Mouse (Mus musculus) limb, embryonic 11.5 days (tissue): ENCODE results near the gene Klhl12. TPM values are rescaled to one million over a fixed set of nuclear protein-coding genes. Genes with fewer than 3 reads are reported as not detected.

Experiments used
- ATAC-seq: fragments of 200-750 bp; cut with Nextera tagmentation; 2 replicates; pipeline ENCODE4 v1.8.0; 2017; ENCODE audit warnings: low read depth; ENCODE audit not compliant: insufficient number of reproducible peaks, low FRiP score, low TSS enrichment
- DNase-seq: peaks from one replicate; pipeline ENCODE4 v3.0.0-alpha.2; 2015; ENCODE audit warnings: low spot score
- H3K27ac ChIP-seq: fragments of 300-500 bp; sonication (generic); replicated peaks from 2 replicates; pipeline ENCODE4 v1.5.1; 2014; ENCODE audit warnings: low read depth, mild to moderate bottlenecking, low read length
- H3K27me3 ChIP-seq: fragments of 300-500 bp; sonication (generic); 2 replicates; pipeline ENCODE4 v1.6.1; 2014; ENCODE audit warnings: mild to moderate bottlenecking, low read length, mixed read lengths; ENCODE audit not compliant: control insufficient read depth, insufficient read depth
- H3K36me3 ChIP-seq: fragments of 300-500 bp; sonication (generic); 2 replicates; pipeline ENCODE4 v1.6.1; 2014; ENCODE audit warnings: mild to moderate bottlenecking, low read length, moderate library complexity, mixed read lengths; ENCODE audit not compliant: control insufficient read depth, insufficient read depth
- H3K4me1 ChIP-seq: fragments of 300-500 bp; sonication (generic); 2 replicates; pipeline ENCODE4 v1.6.1; 2014; ENCODE audit warnings: low read length, mixed read lengths; ENCODE audit not compliant: control insufficient read depth, insufficient read depth
- H3K4me2 ChIP-seq: fragments of 300-500 bp; sonication (generic); 2 replicates; pipeline ENCODE4 v1.6.1; 2014; ENCODE audit warnings: low read depth, mild to moderate bottlenecking, moderate library complexity; ENCODE audit not compliant: severe bottlenecking
- H3K4me3 ChIP-seq: fragments of 300-500 bp; sonication (generic); 2 replicates; pipeline ENCODE4 v1.5.1; 2014; ENCODE audit warnings: low read depth, low read length
- H3K9ac ChIP-seq: fragments of 300-500 bp; sonication (generic); 2 replicates; pipeline ENCODE4 v1.6.1; 2014; ENCODE audit warnings: mild to moderate bottlenecking, low read length
- H3K9me3 ChIP-seq: fragments of 300-500 bp; sonication (generic); 2 replicates; pipeline ENCODE4 v1.6.1; 2016; ENCODE audit warnings: low read length; ENCODE audit not compliant: control insufficient read depth
- WGBS: fragments of 180-500 bp; shearing (Covaris S2); extraction: QIAGEN DNeasy Blood & Tissue Kit; methylation state at CpG from one replicate; pipeline ENCODE4 v1.1.7; 2014; 5-methylcytosine and 5-hydroxymethylcytosine counted together
- polyA plus RNA-seq: library from polyadenylated mRNA; unstranded; fragments of >200 nt; fragmentation: Nextera tagmentation; extraction: Ambion mirVana; gene quantifications from 2 replicates; pipeline ENCODE4 v1.2.1, GENCODE M21; 2014

Klhl12 gene
- polyA plus RNA-seq, 1 experiment from 2014 or later = 37.3 TPM

DNA sequence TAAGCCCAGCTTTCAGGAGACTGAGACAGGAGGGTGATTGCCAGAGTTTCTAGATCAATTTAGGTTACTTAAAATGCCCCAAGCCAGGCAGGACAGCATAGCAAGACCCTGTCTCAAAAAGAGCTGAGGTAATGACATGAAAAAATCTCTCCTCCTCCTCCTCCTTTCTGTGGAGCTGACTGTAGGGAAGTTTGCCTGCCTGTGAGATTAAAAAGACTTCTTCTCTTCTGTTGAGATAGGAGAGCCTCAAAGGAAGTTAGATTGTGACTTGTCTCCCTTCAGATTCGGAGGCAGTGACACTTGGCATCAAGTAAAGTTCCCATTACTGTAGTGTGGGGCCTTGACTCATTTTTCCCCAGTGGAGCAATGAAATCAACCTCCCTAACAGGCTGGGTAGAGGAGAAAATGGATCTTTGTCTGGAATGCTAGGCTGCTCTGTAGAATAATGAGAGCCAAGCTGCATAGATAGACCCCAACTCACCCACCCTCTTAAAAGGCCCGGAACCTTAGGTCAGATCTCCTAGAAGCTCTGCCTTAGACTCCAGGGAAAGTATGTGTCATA is 36.8 kb upstream of the Klhl12 start:
- Histone ChIP-seq H3K36me3 (peaks cover 2% of the 10 kb centered on the region), H3K4me2 (no peak overlapping the region), H3K4me1 (peaks cover 12% of the 10 kb centered on the region), H3K4me3 (no peak overlapping the region), H3K27me3 (no peaks in the 10 kb centered on the region), H3K27ac (no peak overlapping the region), H3K9me3 (no peaks in the 10 kb centered on the region), H3K9ac (no peak overlapping the region)
- ATAC-seq = no peak
- DNase-seq = no peak
- 87% methylated on average over 2 of the region's 2 CpGs for WGBS

DNA sequence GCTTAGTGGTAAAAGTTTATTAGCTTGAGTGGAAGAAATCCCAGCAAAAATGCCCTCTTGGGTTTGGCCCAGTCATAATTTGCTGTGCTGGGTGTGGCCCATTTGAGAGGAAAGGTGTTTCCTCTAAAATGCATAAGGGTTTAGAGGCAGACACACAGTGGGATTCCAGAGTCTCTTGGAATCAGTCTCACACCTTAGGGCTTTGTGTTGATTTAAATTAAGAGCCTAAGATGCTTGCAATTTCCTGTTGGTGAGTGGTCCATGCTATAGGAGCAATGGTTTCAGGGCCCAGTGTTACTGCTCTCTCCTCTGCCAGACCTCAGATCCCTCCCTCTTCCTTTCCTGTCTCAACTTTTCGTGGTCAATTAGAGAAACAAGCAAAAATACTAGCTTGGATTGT is 36.2 kb upstream of the Klhl12 start:
- Histone ChIP-seq H3K4me2 (no peak overlapping the region), H3K9me3 (no peaks in the 10 kb centered on the region), H3K27ac (0 out of 2 replicates have a peak overlapping the region, but pooled peaks have one; percentile 24), H3K4me1 (peaks cover 12% of the 10 kb centered on the region), H3K36me3 (peaks cover 2% of the 10 kb centered on the region), H3K4me3 (no peak overlapping the region), H3K27me3 (no peaks in the 10 kb centered on the region), H3K9ac (no peak overlapping the region)
- DNase-seq = no peak
- WGBS = 53% methylated on average over 1 of the region's 1 CpGs
- no peak for ATAC-seq

DNA sequence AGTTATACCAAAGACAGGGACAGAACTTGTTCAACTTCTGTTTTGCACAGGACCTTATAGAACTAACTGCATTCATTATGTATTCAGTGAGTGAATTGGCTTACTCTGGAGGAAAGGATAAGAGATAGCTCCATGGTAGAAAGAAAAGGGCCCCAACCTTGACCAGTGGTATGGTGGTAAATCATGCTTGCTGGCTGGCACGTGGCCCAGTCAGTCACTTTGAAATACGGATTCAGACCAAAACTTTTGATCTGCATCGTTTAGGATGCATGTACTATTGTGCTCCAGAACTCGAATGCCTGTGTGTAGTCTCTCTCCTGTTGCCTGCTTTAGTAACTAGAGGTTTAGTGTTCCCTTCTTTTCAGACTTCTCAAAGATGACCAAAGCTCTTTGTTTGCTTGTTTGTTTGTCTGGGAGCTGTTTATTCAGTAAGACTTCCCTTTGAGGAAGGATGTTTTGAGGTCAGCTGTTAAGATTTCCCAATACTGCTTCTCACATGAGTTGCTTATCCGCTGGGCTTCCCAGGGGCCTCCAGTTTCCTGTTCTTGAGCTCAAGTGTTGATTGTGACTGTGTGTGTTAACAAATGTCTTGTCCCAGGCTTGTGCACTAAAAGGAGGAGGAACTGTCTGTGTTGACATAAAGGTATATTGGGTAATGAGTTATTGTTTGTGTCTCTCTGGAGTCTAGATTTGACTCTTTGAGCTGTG is 35.4 kb upstream of the Klhl12 start:
- Histone ChIP-seq H3K9ac (no peak overlapping the region), H3K27ac (0 out of 2 replicates have a peak overlapping the region, but pooled peaks have one; percentile 8), H3K36me3 (peaks cover 7% of the 10 kb centered on the region), H3K4me3 (no peak overlapping the region), H3K4me2 (no peak overlapping the region), H3K4me1 (peaks cover 12% of the 10 kb centered on the region), H3K27me3 (no peaks in the 10 kb centered on the region), H3K9me3 (no peaks in the 10 kb centered on the region)
- 70% methylated on average over 5 of the region's 5 CpGs for WGBS
- no peak for DNase-seq
- ATAC-seq = no peak

DNA sequence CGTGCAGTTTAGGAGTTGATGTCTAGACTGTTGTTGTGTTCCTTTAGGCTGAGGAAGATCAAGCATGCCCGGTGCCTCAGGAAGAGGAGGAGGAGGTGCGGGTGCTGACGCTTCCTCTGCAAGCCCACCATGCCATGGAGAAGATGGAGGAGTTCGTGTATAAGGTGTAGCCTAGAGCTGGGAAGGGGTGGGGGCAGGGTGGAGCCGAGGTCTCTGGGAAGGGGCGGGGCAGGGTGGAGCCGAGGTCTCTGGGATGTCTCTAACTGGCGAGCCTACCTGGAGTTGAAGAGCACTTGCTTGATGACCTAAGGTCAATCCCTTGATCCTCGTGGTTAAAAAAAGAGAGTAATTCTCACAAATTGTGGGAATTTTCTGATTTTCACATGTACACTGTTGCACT is 31.4 kb upstream of the Klhl12 start:
- Histone ChIP-seq H3K27ac (no peak overlapping the region), H3K9me3 (no peaks in the 10 kb centered on the region), H3K4me2 (no peak overlapping the region), H3K4me3 (no peak overlapping the region), H3K36me3 (peaks cover 37% of the 10 kb centered on the region), H3K9ac (no peak overlapping the region), H3K27me3 (no peaks in the 10 kb centered on the region), H3K4me1 (peaks cover 3% of the 10 kb centered on the region; the same call in 1 of the 2 replicates)
- ATAC-seq (no peak), DNase-seq (no peak)
- WGBS = 70% methylated on average over 10 of the region's 10 CpGs

DNA sequence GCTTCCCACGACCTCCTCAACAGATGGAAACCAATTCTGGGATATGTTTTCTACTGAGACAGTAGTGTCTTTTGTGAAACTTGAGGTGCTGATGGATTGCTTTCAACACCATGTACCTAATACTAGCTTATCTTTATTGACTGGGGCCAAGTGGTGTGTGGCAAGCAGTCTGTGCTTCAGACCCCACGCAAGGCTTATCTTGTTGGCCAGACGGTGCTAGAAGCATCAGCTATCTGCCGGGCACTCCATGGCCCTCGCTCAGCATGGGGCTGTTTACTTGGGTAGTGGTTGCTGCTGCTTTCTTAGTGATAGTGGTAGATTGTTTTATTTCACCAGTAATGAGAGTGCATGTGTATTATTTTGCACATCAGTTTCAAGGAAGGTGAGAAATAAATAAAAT is 29.0 kb upstream of the Klhl12 start:
- no peak overlapping the region for H3K4me3 ChIP-seq
- H3K9ac ChIP-seq = no peak overlapping the region
- peaks cover 37% of the 10 kb centered on the region for H3K36me3 ChIP-seq
- H3K4me2 ChIP-seq = no peak overlapping the region
- no peak for ATAC-seq
- H3K27me3 ChIP-seq = no peaks in the 10 kb centered on the region
- H3K9me3 ChIP-seq = no peaks in the 10 kb centered on the region
- WGBS = 75% methylated on average over 5 of the region's 5 CpGs
- no peak for DNase-seq
- no peaks in the 10 kb centered on the region for H3K4me1 ChIP-seq
- H3K27ac ChIP-seq = no peak overlapping the region

DNA sequence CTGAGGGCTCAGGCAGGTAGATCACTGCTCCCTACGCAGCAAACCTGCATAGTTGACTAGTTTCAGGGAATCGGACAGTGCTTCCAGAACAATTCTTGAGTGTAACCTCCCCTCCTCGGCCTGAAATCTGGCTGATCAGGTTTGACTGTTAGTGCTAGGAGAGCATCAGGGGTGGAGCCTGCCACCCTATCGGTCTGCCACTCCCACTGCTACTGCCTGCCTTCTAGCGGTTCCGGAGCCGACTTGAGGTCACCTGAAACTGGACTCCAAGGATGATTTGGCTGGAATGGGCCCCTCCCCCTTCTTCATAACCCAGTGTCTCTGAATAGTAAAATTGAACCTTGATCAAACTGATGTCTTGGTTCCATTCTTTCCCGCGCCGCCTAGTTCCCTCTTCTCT is 22.3 kb upstream of the Klhl12 start:
- H3K36me3 ChIP-seq = peaks cover 6% of the 10 kb centered on the region
- H3K9me3 ChIP-seq = no peaks in the 10 kb centered on the region
- 84% methylated on average over 10 of the region's 10 CpGs for WGBS
- H3K9ac ChIP-seq = no peak overlapping the region
- H3K4me3 ChIP-seq = no peak overlapping the region
- DNase-seq (no peak), ATAC-seq (no peak)
- no peaks in the 10 kb centered on the region for H3K27me3 ChIP-seq
- H3K27ac ChIP-seq = no peak overlapping the region
- H3K4me1 ChIP-seq = no peaks in the 10 kb centered on the region
- H3K4me2 ChIP-seq = no peak overlapping the region

DNA sequence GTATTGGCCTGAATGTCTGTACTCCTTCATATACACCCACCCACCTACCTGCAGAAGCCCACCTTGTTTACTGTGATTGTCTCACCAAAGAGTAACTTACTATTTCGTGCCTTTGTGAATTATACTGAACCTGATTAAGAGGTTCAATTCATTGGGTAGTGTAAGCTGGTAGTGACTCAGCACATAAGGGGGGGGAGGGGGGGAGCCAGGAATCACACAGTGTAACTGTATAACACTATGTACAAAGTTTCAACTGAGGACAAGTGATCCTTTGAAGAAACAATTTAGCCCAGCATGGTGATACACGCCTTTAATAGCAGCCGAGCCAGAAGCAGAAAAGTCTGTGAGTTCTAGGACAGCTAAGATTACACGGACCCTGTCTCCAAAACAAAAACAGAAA is 21.9 kb upstream of the Klhl12 start:
- no peaks in the 10 kb centered on the region for H3K4me1 ChIP-seq
- no peaks in the 10 kb centered on the region for H3K9me3 ChIP-seq
- ATAC-seq = no peak
- no peak overlapping the region for H3K9ac ChIP-seq
- no peak for DNase-seq
- no peaks in the 10 kb centered on the region for H3K27me3 ChIP-seq
- H3K4me2 ChIP-seq = no peak overlapping the region
- no peak overlapping the region for H3K27ac ChIP-seq
- WGBS = 87% methylated on average over 4 of the region's 4 CpGs
- no peak overlapping the region for H3K4me3 ChIP-seq
- H3K36me3 ChIP-seq = peaks cover 1% of the 10 kb centered on the region

DNA sequence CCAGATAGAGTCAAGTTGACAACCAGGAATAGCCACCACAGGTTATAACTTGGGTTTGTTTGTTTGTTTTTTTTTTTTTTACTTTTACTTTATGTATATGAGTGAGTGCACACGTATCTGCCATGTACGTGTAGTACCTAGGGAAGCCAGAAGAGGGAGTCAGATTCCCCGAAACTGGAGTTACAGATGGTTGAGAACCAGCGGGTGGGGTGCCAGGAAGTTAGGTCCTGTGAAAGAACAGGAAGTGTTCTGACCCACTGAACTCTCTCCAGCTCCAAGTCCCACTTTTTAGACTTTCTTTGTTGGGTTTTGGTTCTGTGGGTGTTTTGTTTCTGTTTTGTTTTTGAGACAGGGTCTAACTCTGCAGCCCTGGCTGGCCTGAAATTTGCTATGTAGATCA is 19.9 kb upstream of the Klhl12 start:
- Histone ChIP-seq H3K4me3 (no peak overlapping the region), H3K4me1 (no peaks in the 10 kb centered on the region), H3K9ac (no peak overlapping the region), H3K4me2 (no peak overlapping the region), H3K9me3 (no peaks in the 10 kb centered on the region), H3K27me3 (no peaks in the 10 kb centered on the region), H3K27ac (no peak overlapping the region), H3K36me3 (no peaks in the 10 kb centered on the region)
- 36% methylated on average over 4 of the region's 4 CpGs for WGBS
- ATAC-seq (no peak), DNase-seq (peak; percentile 32)
